Mouse (Mus musculus): Measurements from ENCODE around the gene Thumpd2.

The Thumpd2 gene

GRCm38 (mm10) chr17:81064979-81065311, at the start of gene Thumpd2:
Gene Thumpd2, minus strand, starts transcription at chr17:81065082.
- DNase-seq = peak; percentile 90

- DNase-seq = no peak
These were observed 39.4 kb upstream of the Thumpd2 start for GRCm38 (mm10) chr17:81104237-81104636.

- DNase-seq = no peak
These were observed 38.0 kb upstream of the Thumpd2 start for GRCm38 (mm10) chr17:81102866-81103265.

- DNase-seq = no peak
These were observed 33.6 kb upstream of the Thumpd2 start for GRCm38 (mm10) chr17:81098444-81098843.

- DNase-seq = no peak
These were observed 31.6 kb upstream of the Thumpd2 start for GRCm38 (mm10) chr17:81096490-81096889.

- no peak for DNase-seq
These were observed 27.9 kb upstream of the Thumpd2 start for GRCm38 (mm10) chr17:81092794-81093193.

GRCm38 (mm10) chr17:81088866-81089265, 24.0 kb upstream of the Thumpd2 start:
- DNase-seq = no peak

GRCm38 (mm10) chr17:81087735-81088134, 22.9 kb upstream of the Thumpd2 start:
- DNase-seq = no peak

- DNase-seq = peak; percentile 20
These were observed 453 bp downstream of the Thumpd2 start for GRCm38 (mm10) chr17:81064279-81064978.

GRCm38 (mm10) chr17:81063346-81063745, 1.5 kb downstream of the Thumpd2 start:
- no peak for DNase-seq

GRCm38 (mm10) chr17:81062349-81062871, 2.5 kb downstream of the Thumpd2 start:
- no peak for DNase-seq

GRCm38 (mm10) chr17:81056796-81057381, 8.0 kb downstream of the Thumpd2 start:
- no peak for DNase-seq

GRCm38 (mm10) chr17:81056035-81056434, 8.8 kb downstream of the Thumpd2 start:
- DNase-seq = no peak

GRCm38 (mm10) chr17:81055522-81055921, 9.4 kb downstream of the Thumpd2 start:
- DNase-seq = no peak

- DNase-seq = no peak
These were observed 11.6 kb downstream of the Thumpd2 start for GRCm38 (mm10) chr17:81053274-81053673.

- no peak for DNase-seq
These were observed 16.8 kb downstream of the Thumpd2 start for GRCm38 (mm10) chr17:81047930-81048564.

GRCm38 (mm10) chr17:81045525-81046150, 19.2 kb downstream of the Thumpd2 start:
- peak; percentile 11 for DNase-seq

GRCm38 (mm10) chr17:81045115-81045514, 19.8 kb downstream of the Thumpd2 start:
- DNase-seq = no peak

- DNase-seq = no peak
These were observed 20.5 kb downstream of the Thumpd2 start for GRCm38 (mm10) chr17:81044356-81044755.

GRCm38 (mm10) chr17:81041662-81042061, 23.2 kb downstream of the Thumpd2 start:
- no peak for DNase-seq

GRCm38 (mm10) chr17:81038707-81039408, 26.0 kb downstream of the Thumpd2 start:
- DNase-seq = no peak

- DNase-seq = no peak
These were observed 29.5 kb downstream of the Thumpd2 start for GRCm38 (mm10) chr17:81035354-81035753.

- DNase-seq = no peak
These were observed 31.9 kb downstream of the Thumpd2 start for GRCm38 (mm10) chr17:81032957-81033356.
